Mouse (Mus musculus): Measurements from ENCODE around the gene Pde7b.

DNA sequence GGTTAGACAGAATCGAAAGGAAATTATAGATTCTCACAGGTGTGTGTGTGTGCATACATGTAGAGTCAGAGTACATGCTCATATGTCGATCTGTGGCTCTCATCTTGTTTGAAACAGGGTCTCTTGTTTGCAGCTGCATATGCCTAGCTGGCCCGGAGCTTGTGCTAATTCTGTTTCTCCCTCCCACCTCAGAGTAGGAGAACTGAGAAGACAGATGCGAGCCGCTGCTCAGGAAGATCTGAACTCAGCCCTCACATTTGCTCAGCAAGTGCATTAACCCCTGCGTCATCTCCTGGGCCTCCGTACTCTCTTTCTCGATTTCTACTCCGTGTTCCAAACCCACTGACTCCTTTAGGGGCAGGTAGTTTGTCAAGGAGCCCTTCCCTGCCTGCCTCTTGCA, 25.0 kb downstream of the Pde7b start:
- TF ChIP-seq CTCF (IDR thresholded peaks at IDR 0.05; ENCODE audit: low read depth, low read length) (no peak), POLR2A (IDR thresholded peaks at IDR 0.05; ENCODE audit: borderline replicate concordance, low read depth, low read length) (no peak)
